9 mouse cellular contexts compared by ENCODE assay signal in genomic region chr17:40933985-40934384, GRCm38 (mm10). TPM values are rescaled to one million over a fixed set of nuclear protein-coding genes. Genes with fewer than 3 reads are reported as not detected.
DNase-seq lines count a peak whose midpoint lies in the region; ATAC-seq and TF ChIP-seq lines count a peak whose summit lies in the region.
"Had no signal": no experiment of that assay in that cellular context is flagged by ENCODE, and none has a peak within 500 bp of the region (broad histone marks: within the 10 kb centered on the region; RNA-seq: fewer than 3 reads in every experiment).

No protein-coding gene starts in this region.

- peak; percentile 24 for DNase-seq in embryo, embryonic 10.5 days (ENCODE audit: low spot score)
- DNase-seq in embryo, embryonic 10 days (ENCODE audit: low spot score) = no peak
- DNase-seq in 416B (ENCODE audit: low read depth) = peak; percentile 51
- peak; percentile 6 for DNase-seq in embryonic facial prominence, embryonic 11.5 days (ENCODE audit: low spot score)
- DNase-seq in hindbrain, postnatal 0 days (ENCODE audit: low spot score) = no peak
- DNase-seq in thymus, postnatal 10 days (ENCODE audit: low spot score in 2 of 2) = no peak
- no peak for DNase-seq in cerebellum, adult 11-12 months

- no peaks in the 10 kb centered on the region for H3K9me3 ChIP-seq in embryonic facial prominence, embryonic 11.5 days (replicated peaks; ENCODE audit: control insufficient read depth, low read length)
- H3K9me3 ChIP-seq in hindbrain, postnatal 0 days (ENCODE audit: low read length) = no peaks in the 10 kb centered on the region
- H3K9me3 ChIP-seq in midbrain, embryonic 13.5 days = no peaks in the 10 kb centered on the region

- H3K4me3 ChIP-seq in embryonic facial prominence, embryonic 11.5 days (ENCODE audit: low read depth, low read length) = peak overlapping the region; percentile 59
- H3K4me3 ChIP-seq in hindbrain, postnatal 0 days (ENCODE audit: low read length) = peak overlapping the region; percentile 70
- H3K4me3 ChIP-seq in midbrain, embryonic 13.5 days (replicated peaks) = peak overlapping the region; percentile 68

- H3K9ac ChIP-seq in embryonic facial prominence, embryonic 11.5 days (replicated peaks; ENCODE audit: low read length) = peak overlapping the region; percentile 67
- H3K9ac ChIP-seq in hindbrain, postnatal 0 days (replicated peaks; ENCODE audit: low read length) = peak overlapping the region; percentile 66; the same call in 1 of the 2 replicates
- peak overlapping the region; percentile 59 for H3K9ac ChIP-seq in midbrain, embryonic 13.5 days (replicated peaks)

- WGBS in embryonic facial prominence, embryonic 11.5 days = under 1% methylated on average over 14 of the region's 14 CpGs
- 1% methylated on average over 14 of the region's 14 CpGs for WGBS in hindbrain, postnatal 0 days
- under 1% methylated on average over 14 of the region's 14 CpGs for WGBS in midbrain, embryonic 13.5 days

- peak overlapping the region; percentile 58 for H3K4me2 ChIP-seq in embryonic facial prominence, embryonic 11.5 days (ENCODE audit: low read depth, low read length)
- H3K4me2 ChIP-seq in hindbrain, postnatal 0 days (ENCODE audit: low read depth, low read length) = peak overlapping the region; percentile 95
- peak overlapping the region; percentile 73 for H3K4me2 ChIP-seq in midbrain, embryonic 13.5 days (replicated peaks)

- H3K4me1 ChIP-seq in embryonic facial prominence, embryonic 11.5 days (ENCODE audit: control insufficient read depth, insufficient read depth, low read length) = no peaks in the 10 kb centered on the region
- H3K4me1 ChIP-seq in hindbrain, postnatal 0 days (ENCODE audit: insufficient read depth, low read length) = no peaks in the 10 kb centered on the region
- peaks cover 18% of the 10 kb centered on the region for H3K4me1 ChIP-seq in midbrain, embryonic 13.5 days (replicated peaks)

- H3K27me3 ChIP-seq in embryonic facial prominence, embryonic 11.5 days (ENCODE audit: control insufficient read depth, insufficient read depth, low read length) = no peaks in the 10 kb centered on the region
- no peaks in the 10 kb centered on the region for H3K27me3 ChIP-seq in hindbrain, postnatal 0 days (ENCODE audit: insufficient read depth, low read length)
- H3K27me3 ChIP-seq in midbrain, embryonic 13.5 days = no peaks in the 10 kb centered on the region

- peak; percentile 58 for ATAC-seq in embryonic facial prominence, embryonic 11.5 days (replicated peaks; ENCODE audit: insufficient number of reproducible peaks, low FRiP score, low TSS enrichment, low read depth)
- ATAC-seq in hindbrain, postnatal 0 days = peak; percentile 24
- ATAC-seq in midbrain, embryonic 13.5 days = peak; percentile 67

- no peaks in the 10 kb centered on the region; the same call in 1 of the 2 replicates for H3K36me3 ChIP-seq in embryonic facial prominence, embryonic 11.5 days (replicated peaks; ENCODE audit: control insufficient read depth, insufficient read depth, low read depth, low read length)
- H3K36me3 ChIP-seq in hindbrain, postnatal 0 days (ENCODE audit: insufficient read depth, low read length) = 0 out of 2 replicates have a peak, but pooled peaks cover 3% of the 10 kb centered on the region
- H3K36me3 ChIP-seq in midbrain, embryonic 13.5 days = peaks cover 21% of the 10 kb centered on the region

- no peak for TF ChIP-seq CTCF in hindbrain, postnatal 0 days (IDR thresholded peaks at IDR 0.05; ENCODE audit: low read depth)

- no peak overlapping the region for H3K27ac ChIP-seq in embryonic facial prominence, embryonic 11.5 days (replicated peaks; ENCODE audit: low read depth, low read length)
- H3K27ac ChIP-seq in hindbrain, postnatal 0 days = 0 out of 2 replicates have a peak overlapping the region, but pooled peaks have one; percentile 20
- H3K27ac ChIP-seq in midbrain, embryonic 13.5 days = no peak overlapping the region

RNA-seq across cellular contexts. Expression of gene Mut, which starts 0.5 kb away (rescaled TPM):
- polyA plus RNA-seq in embryonic facial prominence, embryonic 11.5 days (2014; fragmentation: Nextera tagmentation; extraction: Ambion mirVana) = 37.5 and 38.0 TPM in 2 replicates
- total RNA-seq in hindbrain, postnatal 0 days (2014; rRNA removed) = 12.3 and 12.8 TPM in 2 replicates
- polyA plus RNA-seq in hindbrain, postnatal 0 days (2015; fragmentation: Nextera tagmentation; extraction: Ambion mirVana) = 19.8 and 23.9 TPM in 2 replicates
- polyA plus RNA-seq in midbrain, embryonic 13.5 days (2015; fragmentation: Nextera tagmentation; extraction: Ambion mirVana) = 21.0 and 22.5 TPM in 2 replicates

RNA-seq across cellular contexts. Expression of gene Cenpq, which starts 0.9 kb away (rescaled TPM):
- 50.5 and 52.9 TPM in 2 replicates for polyA plus RNA-seq in embryonic facial prominence, embryonic 11.5 days (2014; fragmentation: Nextera tagmentation; extraction: Ambion mirVana)
- 4.1 and 4.7 TPM in 2 replicates for total RNA-seq in hindbrain, postnatal 0 days (2014; rRNA removed)
- 12.4 and 13.7 TPM in 2 replicates for polyA plus RNA-seq in hindbrain, postnatal 0 days (2015; fragmentation: Nextera tagmentation; extraction: Ambion mirVana)
- 15.5 and 16.0 TPM in 2 replicates for polyA plus RNA-seq in midbrain, embryonic 13.5 days (2015; fragmentation: Nextera tagmentation; extraction: Ambion mirVana)

RNA-seq across cellular contexts. Expression of gene Glyatl3, which starts 19.8 kb away (rescaled TPM):
- 0.21 and 0.79 TPM in 2 replicates for polyA plus RNA-seq in embryonic facial prominence, embryonic 11.5 days (2014; fragmentation: Nextera tagmentation; extraction: Ambion mirVana)
- not detected in 2 replicates for total RNA-seq in hindbrain, postnatal 0 days (2014; rRNA removed)
- polyA plus RNA-seq in hindbrain, postnatal 0 days (2015; fragmentation: Nextera tagmentation; extraction: Ambion mirVana) = not detected in 2 replicates
- polyA plus RNA-seq in midbrain, embryonic 13.5 days (2015; fragmentation: Nextera tagmentation; extraction: Ambion mirVana) = not detected in 2 replicates
- total RNA-seq: left cerebral cortex, adult 8-10 months had no signal

RNA-seq across cellular contexts. Expression of gene 9130008F23Rik, which starts 53.6 kb away (rescaled TPM):
- polyA plus RNA-seq in embryonic facial prominence, embryonic 11.5 days (2014; fragmentation: Nextera tagmentation; extraction: Ambion mirVana) = 0.70 and 1.2 TPM in 2 replicates
- 1.2 and 1.9 TPM in 2 replicates for total RNA-seq in hindbrain, postnatal 0 days (2014; rRNA removed)
- 0.89 TPM in 2 replicates for polyA plus RNA-seq in hindbrain, postnatal 0 days (2015; fragmentation: Nextera tagmentation; extraction: Ambion mirVana)
- 0.24 and 0.32 TPM in 2 replicates for polyA plus RNA-seq in midbrain, embryonic 13.5 days (2015; fragmentation: Nextera tagmentation; extraction: Ambion mirVana)

Comparison
In these comparisons a context has a peak if more than half of its experiments do, and no peak if none do; other contexts are left out.
1. DNase-seq: peak in embryo, embryonic 10.5 days (single experiment), 416B (single experiment) and embryonic facial prominence, embryonic 11.5 days (single experiment); none in embryo, embryonic 10 days (single experiment), hindbrain, postnatal 0 days (single experiment), thymus, postnatal 10 days (0 of 2) and cerebellum, adult 11-12 months (single experiment).
2. Peak in every context shown above with its lines, with median percentiles within 50 percentile points of each other: ATAC-seq, H3K4me2 ChIP-seq, H3K4me3 ChIP-seq and H3K9ac ChIP-seq.